Mouse (Mus musculus) G1E (cell line): ENCODE results near the gene Pla2g1b. TPM values are rescaled to one million over a fixed set of nuclear protein-coding genes. Genes with fewer than 3 reads are reported as not detected.

Source experiments
- ATAC-seq: 2 replicates; pipeline ENCODE4 v1.8.0; 2016; ENCODE audit warnings: mild to moderate bottlenecking; ENCODE audit not compliant: insufficient number of reproducible peaks, poor library complexity, low FRiP score, severe bottlenecking; ENCODE audit errors: extremely low read depth
- DNase-seq: peaks from one replicate; pipeline ENCODE4 v3.0.0; 2012; ENCODE audit warnings: low spot score
- H3K27me3 ChIP-seq: 2 replicates; pipeline ENCODE4 v1.6.1; 2012; ENCODE audit warnings: mild to moderate bottlenecking, low read length, inconsistent platforms; ENCODE audit not compliant: insufficient read depth
- H3K36me3 ChIP-seq: replicated peaks from 2 replicates; pipeline ENCODE3; 2012; ENCODE audit warnings: mild to moderate bottlenecking, inconsistent platforms
- H3K4me1 ChIP-seq: 2 replicates; pipeline ENCODE4 v1.6.1; 2012; ENCODE audit warnings: low read depth, low read length, inconsistent platforms, mixed read lengths; ENCODE audit not compliant: insufficient read depth
- H3K4me3 ChIP-seq: 2 replicates; pipeline ENCODE4 v1.5.1; 2012; ENCODE audit warnings: low read depth, mild to moderate bottlenecking, inconsistent platforms, low read length, moderate library complexity, mixed read lengths
- H3K9me3 ChIP-seq: replicated peaks from 2 replicates; pipeline ENCODE4 v1.6.1; 2012; ENCODE audit warnings: inconsistent platforms
- CTCF ChIP-seq: IDR thresholded peaks from 2 replicates; pipeline ENCODE4 v1.5.1; 2012; ENCODE audit warnings: low read depth, low read length, inconsistent platforms, mixed read lengths
- GATA1 ChIP-seq: IDR thresholded peaks from 2 replicates; pipeline ENCODE4 v1.6.1; 2012; ENCODE audit warnings: borderline replicate concordance, low read length, inconsistent platforms, mixed read lengths
- GATA2 ChIP-seq: IDR thresholded peaks from 2 replicates; pipeline ENCODE4 v1.6.1; 2012; ENCODE audit warnings: low read depth, low read length, inconsistent platforms, borderline replicate concordance
- POLR2AphosphoS5 ChIP-seq: IDR thresholded peaks from 2 replicates; pipeline ENCODE4 v1.6.1; 2012; ENCODE audit warnings: low read depth, low read length, inconsistent platforms; ENCODE audit not compliant: insufficient replicate concordance
- TAL1 ChIP-seq: conservative IDR thresholded peaks from 2 replicates; pipeline ENCODE4 v1.6.1; 2012; ENCODE audit warnings: low read depth, low read length, inconsistent platforms, mixed read lengths
- polyA plus RNA-seq: library from polyadenylated mRNA; stranded (reverse); fragments of >175 nt; gene quantifications from 2 replicates; pipeline ENCODE4 v1.2.3, GENCODE M21; 2012
- total RNA-seq, 2 experiments: library from RNA; stranded (forward) in 1 of 2; stranded (reverse) in 1 of 2; fragments of 200-1000 nt in 1 of 2; fragments of >200 nt in 1 of 2; fragmentation: Nextera tagmentation in 1 of 2; gene quantifications; 2 replicates each; pipeline ENCODE4 v1.2.3; 2014 to 2017

Pla2g1b gene
- total and polyA plus RNA-seq, 3 experiments, result 0.18 TPM; not detected in 2

DNA sequence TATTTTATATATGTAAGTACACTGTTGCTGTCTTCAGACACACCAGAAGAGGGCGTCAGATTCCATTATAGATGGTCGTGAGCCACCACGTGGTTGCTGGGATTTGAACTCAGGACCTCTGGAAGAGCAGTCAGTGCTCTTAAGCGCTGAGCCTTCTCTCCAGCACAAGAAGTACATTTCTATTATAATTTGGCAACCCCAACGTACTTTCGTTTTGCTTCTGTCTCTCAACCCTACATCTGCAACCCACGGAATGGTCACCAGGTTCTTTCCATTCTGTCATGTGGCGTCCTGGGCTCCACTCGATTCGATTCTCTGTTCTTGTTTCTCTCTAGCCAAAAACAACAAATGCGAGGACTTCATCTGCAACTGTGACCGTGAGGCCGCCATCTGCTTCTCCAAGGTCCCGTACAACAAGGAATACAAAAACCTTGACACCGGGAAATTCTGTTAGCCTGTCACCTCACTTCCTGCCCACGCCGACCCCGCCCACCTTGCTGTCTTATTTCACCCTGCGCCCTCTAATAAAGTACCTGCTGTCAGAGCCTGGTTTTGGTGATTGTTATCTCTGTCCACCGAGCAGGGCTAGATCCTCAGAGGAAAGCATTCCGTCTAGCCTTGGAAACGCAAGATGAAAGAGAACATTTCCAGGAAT, 8.2 kb downstream of the Pla2g1b start:
- no peak for DNase-seq
- Histone ChIP-seq H3K9me3 (no peaks in the 10 kb centered on the region), H3K36me3 (peaks cover 18% of the 10 kb centered on the region), H3K4me3 (no peak overlapping the region), H3K4me1 (peaks cover 11% of the 10 kb centered on the region; the same call in 1 of the 2 replicates), H3K27me3 (peaks cover 21% of the 10 kb centered on the region)
- TF ChIP-seq TAL1, result no peak
- no peak for TF ChIP-seq GATA2
- no peak for TF ChIP-seq POLR2AphosphoS5
- no peak for TF ChIP-seq GATA1
- TF ChIP-seq CTCF, result no peak
- no peak for ATAC-seq

DNA sequence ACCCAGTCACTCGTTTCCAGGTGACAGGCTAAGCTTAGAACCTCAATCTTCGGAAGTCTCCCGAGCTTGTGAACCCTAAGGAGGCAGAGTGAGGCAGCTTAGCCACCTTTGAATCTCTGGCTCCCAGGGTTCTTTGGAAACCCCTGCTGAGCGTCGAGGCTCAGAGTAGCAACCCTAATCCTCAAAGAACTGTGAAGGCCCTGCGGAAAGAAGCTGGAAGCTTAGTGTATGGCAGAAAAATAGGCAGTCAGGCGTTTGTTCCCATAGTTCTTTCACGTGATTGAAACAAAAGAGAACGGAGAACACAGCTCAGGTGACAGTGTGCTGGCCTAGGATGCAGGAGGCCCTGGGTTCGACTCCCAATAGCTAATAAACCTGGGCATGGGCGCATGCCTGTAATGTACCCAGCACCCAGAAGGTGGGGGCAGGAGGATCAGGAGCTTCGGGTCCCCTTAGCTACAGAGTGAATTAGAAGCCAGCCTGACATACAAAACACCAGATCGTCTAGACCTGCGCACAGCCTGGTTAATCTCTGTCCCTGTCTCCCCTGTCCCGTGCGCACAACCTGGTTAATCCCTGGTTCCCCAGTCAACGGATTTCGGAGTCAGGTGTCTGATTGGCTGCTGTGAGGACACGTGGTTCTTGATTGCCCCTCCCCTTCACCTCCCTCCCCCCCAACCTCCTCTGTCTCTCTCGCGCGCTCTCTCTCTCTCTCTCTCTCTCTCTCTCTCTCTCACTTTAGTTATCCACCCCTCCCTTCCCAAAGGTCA, 9.5 kb downstream of the Pla2g1b start:
- no peaks in the 10 kb centered on the region for H3K9me3 ChIP-seq
- H3K27me3 ChIP-seq, result peaks cover 13% of the 10 kb centered on the region
- H3K36me3 ChIP-seq, result peaks cover 30% of the 10 kb centered on the region
- ATAC-seq, result no peak
- H3K4me1 ChIP-seq, result peaks cover 14% of the 10 kb centered on the region
- no peak for DNase-seq
- H3K4me3 ChIP-seq, result no peak overlapping the region
- no peak for TF ChIP-seq CTCF
- no peak for TF ChIP-seq TAL1
- TF ChIP-seq GATA1, result no peak
- TF ChIP-seq POLR2AphosphoS5, result no peak
- no peak for TF ChIP-seq GATA2

DNA sequence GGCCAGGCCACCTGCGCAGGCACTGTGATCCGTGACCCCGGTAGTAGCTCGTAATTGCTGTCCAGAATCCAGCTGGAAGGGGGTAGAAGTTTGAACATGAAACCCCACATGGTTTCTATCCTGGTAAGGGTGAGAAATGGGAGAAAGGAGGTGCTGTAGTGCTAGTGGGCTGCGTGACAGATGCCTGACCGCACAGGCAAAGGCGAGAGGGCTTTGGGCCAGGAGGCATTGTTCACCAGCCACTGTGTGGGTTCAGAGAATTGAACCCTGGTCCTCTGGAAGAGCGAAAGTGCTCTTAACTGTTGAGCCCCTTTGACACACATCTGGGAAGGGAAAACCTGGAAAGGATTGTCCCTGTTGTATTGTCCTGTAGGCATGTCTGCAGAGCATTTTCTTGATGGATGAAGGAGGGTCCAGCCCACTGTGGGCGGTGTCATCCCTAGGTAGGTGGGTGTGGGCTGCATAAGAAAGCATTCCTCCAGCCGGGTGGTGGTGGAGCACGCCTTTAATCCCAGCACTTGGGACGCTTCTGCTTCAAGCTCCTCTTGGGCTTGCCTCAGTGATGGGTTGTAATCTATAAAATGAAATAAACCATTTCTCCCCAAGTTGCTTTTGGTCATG, 10.2 kb downstream of the Pla2g1b start:
- ATAC-seq, result no peak
- TF ChIP-seq GATA2 (no peak), GATA1 (no peak)
- Histone ChIP-seq H3K36me3 (peaks cover 35% of the 10 kb centered on the region), H3K4me3 (no peak overlapping the region), H3K9me3 (no peaks in the 10 kb centered on the region), H3K27me3 (peaks cover 6% of the 10 kb centered on the region), H3K4me1 (peaks cover 14% of the 10 kb centered on the region)
- DNase-seq, result no peak

DNA sequence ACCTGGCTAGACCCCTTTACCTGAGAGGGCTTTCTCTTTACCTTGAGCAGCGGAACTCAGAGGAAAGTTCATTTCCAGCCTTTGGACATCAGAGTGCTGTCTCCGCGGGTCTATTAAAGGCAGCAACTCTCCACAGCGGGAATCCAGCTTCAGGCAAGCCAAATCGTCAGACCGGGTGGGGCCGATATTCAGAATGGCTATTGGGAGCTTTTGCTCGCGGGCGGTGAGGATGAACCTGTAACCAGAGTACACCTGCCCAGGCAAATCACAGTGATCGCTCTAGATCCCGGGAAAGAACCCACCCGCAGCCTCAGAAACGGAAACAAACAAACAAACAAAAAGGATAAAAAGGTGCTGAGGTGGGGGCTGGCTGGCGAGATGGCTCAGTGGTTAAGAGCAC, 13.5 kb downstream of the Pla2g1b start:
- H3K4me3 ChIP-seq, result no peak overlapping the region
- TF ChIP-seq TAL1, result no peak
- TF ChIP-seq GATA1, result no peak
- no peak for TF ChIP-seq GATA2
- TF ChIP-seq CTCF, result no peak
- TF ChIP-seq POLR2AphosphoS5, result no peak
- H3K36me3 ChIP-seq, result peaks cover 52% of the 10 kb centered on the region
- ATAC-seq (no peak), DNase-seq (no peak)
- no peaks in the 10 kb centered on the region for H3K27me3 ChIP-seq
- no peaks in the 10 kb centered on the region for H3K9me3 ChIP-seq
- peaks cover 23% of the 10 kb centered on the region for H3K4me1 ChIP-seq

DNA sequence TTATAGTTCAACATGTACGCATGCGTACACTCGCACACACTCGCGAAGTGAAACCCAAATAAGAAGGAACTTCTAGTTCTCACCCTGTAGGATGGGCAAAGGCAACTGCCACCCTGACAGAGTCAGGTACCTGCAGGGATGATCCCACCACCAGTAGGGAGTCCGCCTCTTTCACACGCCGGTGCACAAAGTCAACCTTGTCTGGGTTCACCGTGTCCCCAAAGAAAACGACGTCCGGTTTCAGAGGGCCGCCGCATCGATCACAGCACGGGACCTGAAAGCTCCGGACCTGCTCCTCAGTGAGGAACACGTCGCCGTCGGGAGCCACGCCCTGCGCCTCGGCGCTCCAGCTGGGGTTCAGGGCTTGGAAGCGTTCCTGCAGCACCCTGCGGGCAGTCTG, 14.0 kb downstream of the Pla2g1b start:
- no peak for DNase-seq
- H3K36me3 ChIP-seq, result peaks cover 52% of the 10 kb centered on the region

More for the DNA sequence above, 14.0 kb downstream of the Pla2g1b start:
- Histone ChIP-seq H3K4me3 (no peak overlapping the region), H3K4me1 (peaks cover 26% of the 10 kb centered on the region), H3K9me3 (no peaks in the 10 kb centered on the region), H3K27me3 (no peaks in the 10 kb centered on the region)
- TF ChIP-seq GATA1 (no peak), GATA2 (no peak), TAL1 (no peak), POLR2AphosphoS5 (no peak), CTCF (no peak)
- no peak for ATAC-seq
